Mouse (Mus musculus): ENCODE results near the gene Vps18.

The Vps18 gene

GRCm38 (mm10) chr2:119344537-119345138 is 56.1 kb downstream of the Vps18 start:
- DNase-seq (ENCODE audit: low spot score in 2 of 2), result no peak
